Mouse (Mus musculus) liver (tissue): Measurements from ENCODE around the gene Dld.

Experiments used
- DNase-seq: peaks from one replicate; pipeline ENCODE4 v3.0.0-alpha.2; 2020; ENCODE audit warnings: mixed read lengths

The Dld gene

GRCm38 (mm10) chr12:31350944-31351928 lies at the start of gene Dld:
TSS of gene Dld (minus strand) at chr12:31351453.
- DNase-seq, result peak; percentile 96

GRCm38 (mm10) chr12:31400821-31401220 lies 49.6 kb upstream of the Dld start:
- DNase-seq, result no peak

- DNase-seq, result no peak
Observed at GRCm38 (mm10) chr12:31397709-31398108, 46.5 kb upstream of the Dld start.

- DNase-seq, result no peak
Observed at GRCm38 (mm10) chr12:31395895-31396294, 44.6 kb upstream of the Dld start.

DNA sequence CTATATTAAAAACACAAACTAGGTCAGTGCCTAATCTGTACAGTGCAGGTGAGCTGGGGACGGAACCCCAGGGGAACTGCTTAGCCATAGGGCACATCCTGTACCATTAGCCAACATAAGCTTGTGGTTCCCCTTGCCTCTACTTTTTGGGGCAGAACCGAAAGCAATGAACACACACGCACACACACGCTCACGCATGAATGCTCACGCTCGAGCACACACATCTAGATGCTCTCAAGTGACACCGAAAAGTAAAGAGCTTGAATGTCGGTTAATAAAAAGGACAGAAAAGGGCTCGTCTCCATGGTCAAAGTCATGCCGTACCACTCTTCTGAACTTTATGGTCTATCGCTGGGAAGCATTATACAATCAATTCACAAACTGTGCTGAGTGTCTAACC lies 40.4 kb upstream of the Dld start:
- no peak for DNase-seq

DNA sequence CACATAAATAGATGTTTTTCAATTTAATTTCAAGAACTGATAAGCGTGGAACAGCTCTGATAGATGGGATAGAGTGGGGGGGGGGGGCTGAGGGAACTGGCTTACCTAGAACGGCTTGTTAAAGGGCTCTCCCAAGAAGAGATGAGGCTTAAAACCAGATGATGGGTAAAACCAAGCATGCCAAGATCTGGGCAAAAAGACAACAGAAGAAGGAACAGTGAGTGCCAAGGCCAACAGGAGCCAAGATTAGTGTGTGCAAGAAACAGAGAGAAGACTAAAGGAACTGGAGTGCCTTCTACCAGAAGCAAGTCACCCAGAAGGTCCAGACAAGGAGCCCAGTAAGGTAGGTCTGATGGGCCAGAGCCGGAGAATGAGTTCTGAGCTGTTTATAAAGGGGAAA lies 39.3 kb upstream of the Dld start, which contains the start of gene Slc26a3:
Slc26a3 (plus strand) TSS at position 301 of the 400 bp plus-strand sequence.
- no peak for DNase-seq

- DNase-seq, result no peak
Observed at GRCm38 (mm10) chr12:31387303-31387702, 36.0 kb upstream of the Dld start.

DNA sequence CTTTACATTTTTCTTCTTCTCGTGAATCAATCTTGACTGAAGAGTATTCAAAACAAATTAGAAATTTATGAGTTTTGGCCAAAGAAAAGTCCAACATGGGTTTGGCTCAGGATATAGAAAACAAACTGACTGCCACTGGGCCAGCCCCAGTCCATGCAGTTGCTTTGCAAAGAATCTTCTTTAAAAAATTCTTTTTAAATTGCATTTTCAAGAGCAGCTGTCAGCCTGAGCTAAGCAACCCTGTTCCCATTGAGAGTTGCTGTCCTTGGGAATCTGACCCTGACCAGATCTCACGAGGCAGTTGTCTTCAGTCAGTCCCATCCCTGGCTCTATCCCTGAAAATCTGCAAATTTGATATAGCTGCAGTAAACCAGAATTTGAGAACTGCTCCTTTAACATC lies 31.2 kb upstream of the Dld start:
- no peak for DNase-seq

GRCm38 (mm10) chr12:31380878-31381277 lies 29.6 kb upstream of the Dld start:
- DNase-seq, result no peak

DNA sequence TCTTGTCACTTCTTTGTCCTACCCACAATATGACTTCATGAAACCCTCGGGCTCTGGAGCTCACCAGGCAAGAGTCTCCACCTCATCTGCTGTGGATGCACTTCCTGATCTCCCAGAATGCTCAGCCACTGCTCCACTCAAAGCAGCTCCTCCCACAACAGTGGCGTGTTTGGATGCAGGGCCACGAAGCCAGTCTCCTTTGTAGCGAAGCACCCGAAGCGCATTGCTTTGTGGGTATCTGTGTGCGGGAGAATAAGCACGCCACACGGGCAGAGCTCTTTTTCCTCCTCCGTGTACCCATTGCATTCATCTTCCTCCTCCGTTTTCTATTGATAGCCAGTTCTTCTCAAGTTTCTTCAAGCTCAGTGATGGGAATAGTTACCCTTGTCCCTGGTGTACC lies 26.0 kb upstream of the Dld start:
- DNase-seq, result no peak

DNA sequence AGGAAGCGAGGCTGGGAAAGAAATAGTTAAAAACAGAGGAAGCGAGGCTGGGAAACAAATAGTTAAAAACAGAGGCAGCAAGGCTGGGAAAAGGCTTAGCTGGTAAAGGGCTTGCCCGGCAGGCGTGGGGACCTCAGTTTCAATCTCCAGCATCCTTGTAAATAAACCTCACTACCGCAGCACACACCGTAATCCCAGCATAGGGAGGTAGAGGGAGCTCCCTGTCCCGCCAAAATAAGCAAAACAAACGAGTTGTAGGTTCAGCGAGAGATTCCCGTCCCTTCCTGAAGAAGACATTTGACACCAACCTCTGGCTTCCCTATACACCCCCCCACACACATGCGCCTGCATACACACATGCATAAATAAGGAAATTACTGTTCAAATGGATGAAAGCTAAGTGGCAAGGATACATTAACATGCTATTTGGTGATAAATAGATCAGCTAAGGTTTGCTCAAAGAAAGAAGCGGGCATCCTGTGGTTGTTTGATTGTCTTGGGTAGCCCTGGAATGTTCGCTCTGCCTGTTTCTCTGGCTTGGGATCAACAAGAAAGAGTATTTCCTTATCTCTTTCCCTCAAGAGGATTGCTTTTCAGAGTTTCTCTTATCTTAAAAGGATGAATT lies 25.2 kb upstream of the Dld start:
- no peak for DNase-seq

DNA sequence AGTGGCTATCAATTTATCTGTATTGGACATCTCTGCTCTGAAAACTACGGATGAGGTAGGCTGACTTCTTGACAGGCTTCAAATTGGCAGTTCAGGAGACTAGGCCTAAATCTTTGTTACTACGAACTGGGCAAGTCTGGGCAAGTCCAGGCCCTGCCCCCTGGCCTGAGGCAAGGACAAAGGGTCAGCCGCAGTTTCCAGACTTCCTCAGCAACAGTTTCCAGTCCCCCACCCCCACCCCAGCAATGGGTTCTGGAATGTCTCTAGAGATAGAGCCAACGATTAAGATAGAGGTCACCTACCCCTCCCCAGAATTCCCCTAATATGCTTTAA lies 24.0 kb upstream of the Dld start:
- no peak for DNase-seq

DNA sequence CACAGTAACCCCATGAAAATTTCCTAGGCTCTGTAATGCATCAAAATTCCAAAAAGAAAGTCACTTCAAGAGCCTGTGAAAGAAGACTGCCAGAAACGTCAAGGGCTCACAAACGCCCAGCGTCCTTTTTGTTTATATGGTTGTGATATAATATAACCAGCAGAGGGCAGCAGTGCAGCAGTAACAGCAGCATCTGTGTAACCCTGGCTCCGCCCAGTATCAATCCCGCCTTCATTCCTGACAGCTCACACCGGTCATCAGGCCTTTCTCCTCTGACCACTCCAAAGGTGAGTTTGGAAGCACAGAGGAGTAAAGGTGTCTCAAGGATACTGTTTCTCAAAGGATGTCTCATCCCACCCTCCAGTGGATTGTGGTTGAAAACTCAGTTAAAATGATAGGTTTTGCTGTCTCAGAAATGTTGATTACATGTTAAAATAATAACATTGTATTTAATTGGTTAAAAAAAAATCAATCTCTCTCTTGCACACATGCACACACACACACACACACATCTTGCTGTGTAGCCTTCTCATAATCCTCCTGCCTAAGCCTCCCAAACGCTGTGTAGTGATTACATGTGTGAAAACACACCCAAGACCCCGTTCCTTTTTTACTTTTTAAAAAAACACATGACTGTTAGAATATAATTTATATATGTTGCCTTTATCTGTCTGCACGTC lies 23.5 kb upstream of the Dld start:
- peak; percentile 65 for DNase-seq

DNA sequence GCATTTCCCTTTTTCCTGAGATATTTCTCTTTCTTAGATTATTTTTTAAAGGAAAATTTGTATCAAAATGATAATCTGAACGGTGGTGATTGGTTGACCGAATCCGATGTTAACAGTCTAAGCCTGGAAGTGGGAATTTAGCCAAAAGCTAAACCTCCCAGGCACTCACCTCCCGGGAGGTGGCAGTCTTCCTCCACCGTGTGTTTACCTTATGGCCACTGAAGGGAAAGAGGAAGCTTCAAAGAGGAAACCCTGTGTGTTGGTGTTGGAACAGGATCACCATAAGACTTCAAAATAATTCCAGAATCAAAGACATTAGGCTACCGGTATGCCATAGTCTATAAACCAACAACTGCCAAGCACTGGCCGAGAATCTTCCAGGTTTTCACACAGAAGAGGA lies 18.4 kb upstream of the Dld start:
- no peak for DNase-seq

DNA sequence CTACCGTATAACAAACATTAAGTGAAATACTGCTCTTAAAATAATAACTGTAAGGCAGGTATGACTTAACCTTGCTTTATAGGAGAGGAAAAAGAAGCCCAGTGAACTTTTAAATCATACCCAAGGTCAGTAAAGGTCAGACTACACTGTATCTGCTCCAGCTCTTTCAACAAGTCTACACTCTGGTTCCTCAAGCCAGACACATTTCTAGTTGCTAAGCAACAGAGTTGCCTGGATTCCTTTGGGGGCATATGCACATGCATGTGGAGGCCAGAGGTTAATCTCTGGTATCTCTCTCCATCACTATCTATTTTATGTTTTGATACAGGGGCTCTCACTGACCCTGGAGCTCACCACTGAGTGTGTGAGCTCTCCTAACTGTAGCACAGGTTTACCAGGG lies 17.9 kb upstream of the Dld start:
- DNase-seq, result no peak

DNA sequence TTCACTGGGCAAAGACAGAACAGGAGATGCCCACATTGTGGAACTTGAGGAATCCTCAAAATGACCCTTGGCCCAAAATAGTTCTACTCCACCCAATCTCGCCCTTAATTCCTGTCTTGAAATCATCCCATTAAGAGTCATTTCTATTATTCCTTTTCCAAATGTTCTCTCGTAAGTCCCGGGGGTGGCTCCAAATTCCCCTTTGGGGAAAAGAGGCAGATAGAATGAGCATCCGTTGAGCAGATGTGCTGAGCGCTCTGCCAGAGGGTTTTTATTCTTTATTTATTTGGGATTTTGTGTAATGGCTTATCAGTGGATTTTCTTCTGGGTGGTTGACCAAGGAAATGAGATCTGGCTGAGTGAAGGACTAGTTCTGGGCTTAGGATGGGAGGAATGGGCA lies 16.5 kb upstream of the Dld start:
- DNase-seq, result no peak

- no peak for DNase-seq
Observed at GRCm38 (mm10) chr12:31366428-31366827, 15.2 kb upstream of the Dld start.

DNA sequence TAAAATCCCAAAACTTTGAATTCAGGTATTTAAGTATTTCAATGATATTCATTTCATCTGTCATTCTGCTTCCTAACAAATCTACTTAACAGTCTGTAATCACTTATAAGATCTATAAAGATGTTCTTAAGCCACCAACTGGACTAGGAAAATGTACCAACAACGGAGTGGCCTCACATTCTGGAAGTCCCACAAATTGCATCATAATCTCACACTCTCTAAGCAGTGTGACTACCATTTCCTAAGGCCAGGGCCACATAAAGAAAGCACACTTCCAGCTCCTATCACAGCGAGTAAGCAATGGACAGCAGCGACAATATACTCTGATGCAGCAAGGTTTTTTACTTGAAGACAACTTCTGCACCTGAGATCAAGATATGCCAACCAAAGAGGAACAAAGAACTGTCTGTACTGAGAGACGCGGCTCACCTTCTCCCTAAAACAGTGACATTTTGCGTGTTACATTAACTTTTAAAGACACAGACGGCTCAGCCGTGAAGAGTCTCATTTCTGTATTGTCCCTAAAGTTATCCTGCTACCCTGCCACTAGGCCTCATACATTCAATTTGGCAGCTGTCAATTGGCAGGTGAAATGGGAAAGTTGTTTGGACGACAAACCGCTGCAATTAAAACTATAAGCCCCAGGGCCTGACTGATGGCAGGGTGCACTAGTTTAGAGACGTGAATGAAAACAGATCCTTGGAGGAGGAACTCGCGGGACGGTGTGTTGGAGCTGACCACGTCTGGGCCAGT lies 886 bp downstream of the Dld start:
- no peak for DNase-seq

GRCm38 (mm10) chr12:31333261-31333660 lies 18.0 kb downstream of the Dld start:
- no peak for DNase-seq

DNA sequence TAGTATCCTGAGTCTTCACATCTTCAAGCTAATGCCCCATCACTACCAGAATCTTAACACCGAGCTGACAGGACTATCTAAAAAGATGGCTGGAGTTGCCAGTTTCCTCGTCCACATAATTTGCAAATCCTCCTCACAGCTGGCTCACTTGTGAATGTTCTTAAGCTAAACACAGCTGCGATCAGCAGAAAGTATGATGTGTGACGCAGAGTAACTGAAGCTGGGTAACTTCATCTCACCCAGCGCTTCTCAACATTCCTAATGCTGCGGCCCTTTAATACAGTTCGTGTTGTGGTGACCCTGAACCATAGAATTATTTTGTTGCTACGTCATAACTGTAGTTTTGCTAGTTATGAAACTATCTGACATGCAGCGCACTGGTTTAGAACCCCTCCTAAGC lies 24.1 kb downstream of the Dld start:
- DNase-seq, result no peak

- no peak for DNase-seq
Observed at GRCm38 (mm10) chr12:31323136-31323695, 28.0 kb downstream of the Dld start.

DNA sequence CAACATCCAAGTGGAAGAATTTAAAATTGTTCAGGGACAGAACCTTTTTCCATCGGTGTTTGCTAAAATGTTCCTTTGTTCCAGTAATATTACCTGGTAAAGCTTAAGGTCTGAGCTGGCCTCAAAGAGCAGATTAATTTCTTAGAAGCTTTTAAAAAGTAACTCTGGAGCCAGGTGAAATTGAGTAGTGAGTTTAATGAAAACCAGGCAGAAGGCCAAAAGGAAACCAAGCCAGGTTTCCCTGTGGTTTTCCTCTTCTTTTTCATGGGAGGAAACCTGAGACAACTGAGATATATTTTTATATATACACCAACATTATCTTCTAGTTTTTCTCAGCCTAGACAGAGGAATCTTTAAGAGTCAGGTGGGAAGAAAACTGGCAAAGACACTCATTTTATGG lies 29.7 kb downstream of the Dld start:
- DNase-seq, result no peak

DNA sequence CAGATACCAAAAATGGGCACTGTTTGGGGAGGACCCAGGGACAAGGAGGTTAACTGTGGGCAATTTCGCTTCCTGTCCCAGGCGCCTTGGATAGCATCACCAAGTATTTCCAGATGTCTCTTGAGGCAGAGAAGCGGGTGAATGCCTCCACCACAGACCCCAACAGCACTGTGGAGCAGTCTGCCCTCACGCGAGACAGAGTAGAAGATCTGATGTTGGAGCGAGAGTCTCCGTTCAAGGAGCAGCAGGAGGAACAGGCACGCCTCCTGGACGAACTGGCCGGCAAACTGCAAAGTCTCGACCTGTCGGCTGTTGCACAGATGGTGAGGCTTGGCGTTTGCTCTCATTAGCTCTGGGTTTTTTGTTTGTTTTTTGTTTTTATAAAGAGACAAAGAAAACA lies 30.4 kb downstream of the Dld start:
- DNase-seq, result no peak
